Mouse (Mus musculus) adrenal gland, postnatal 14 days (tissue): ENCODE results near the gene Shc4. TPM values are rescaled to one million over a fixed set of nuclear protein-coding genes. Genes with fewer than 3 reads are reported as not detected.

Experiments
- DNase-seq: peaks from one replicate; pipeline ENCODE4 v3.0.0; 2021; ENCODE audit warnings: mixed read lengths
- long read RNA-seq, 2 experiments: library from polyadenylated mRNA; stranded (forward); transcript quantifications; one replicate each; pipeline ENCODE4 v2.0.0; 2021
- total RNA-seq: library from RNA; stranded (reverse); gene quantifications from 2 replicates; pipeline ENCODE4 v1.2.3, GENCODE M21; 2021

Shc4 gene
- 3.0 and 3.9 TPM in 2 replicates for total RNA-seq
- long read RNA-seq, experiment 1, partial matches to known transcripts, result 1 of 6 reads
- long read RNA-seq, experiment 1, other reads (novel, unspliced or antisense), result 5 of 6 reads
- long read RNA-seq, experiment 2, full-length matches to known transcripts, result 1 of 5 reads
- long read RNA-seq, experiment 2, partial matches to known transcripts, result 0 of 5 reads
- long read RNA-seq, experiment 2, other reads (novel, unspliced or antisense), result 4 of 5 reads

DNA sequence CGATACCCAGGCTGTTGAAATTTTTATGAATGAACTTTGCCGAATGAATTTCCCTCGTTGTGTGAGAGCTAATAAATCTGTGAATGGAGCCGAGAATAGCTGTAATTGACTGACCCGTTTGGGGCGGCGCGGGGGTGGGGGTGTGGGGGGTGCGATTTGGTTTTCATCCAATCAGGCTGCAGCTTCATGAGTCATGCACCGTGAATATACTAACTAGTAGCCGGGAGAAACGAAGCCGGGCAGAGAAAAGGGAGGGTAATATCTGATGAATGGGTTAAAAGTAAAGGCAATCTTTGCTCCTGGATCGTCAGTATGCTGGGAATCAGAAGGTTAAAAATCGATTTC, at the start of gene Shc4:
Gene Shc4 (minus strand): TSS at position 63 of the 345 bp plus-strand sequence.
- peak; percentile 52 for DNase-seq

DNA sequence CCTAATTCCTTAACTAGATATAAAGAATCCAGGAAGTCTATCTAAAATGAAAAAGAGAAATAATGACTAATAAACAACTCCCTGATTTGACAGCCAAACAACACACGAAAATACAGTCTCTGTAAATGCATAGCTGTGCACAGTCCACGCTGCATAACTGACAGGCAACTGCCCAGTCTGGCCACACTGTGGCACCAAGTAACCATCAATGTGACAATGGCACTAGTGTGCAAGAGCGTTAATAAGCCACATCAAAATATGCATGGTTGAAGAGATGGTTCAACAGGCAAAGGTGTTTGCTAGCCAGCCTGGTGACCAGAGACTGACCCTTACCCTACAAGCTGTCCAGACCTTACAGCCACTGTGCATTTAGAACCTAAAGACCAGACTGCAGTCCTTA, 41.1 kb upstream of the Shc4 start:
- peak; percentile 20 for DNase-seq

DNA sequence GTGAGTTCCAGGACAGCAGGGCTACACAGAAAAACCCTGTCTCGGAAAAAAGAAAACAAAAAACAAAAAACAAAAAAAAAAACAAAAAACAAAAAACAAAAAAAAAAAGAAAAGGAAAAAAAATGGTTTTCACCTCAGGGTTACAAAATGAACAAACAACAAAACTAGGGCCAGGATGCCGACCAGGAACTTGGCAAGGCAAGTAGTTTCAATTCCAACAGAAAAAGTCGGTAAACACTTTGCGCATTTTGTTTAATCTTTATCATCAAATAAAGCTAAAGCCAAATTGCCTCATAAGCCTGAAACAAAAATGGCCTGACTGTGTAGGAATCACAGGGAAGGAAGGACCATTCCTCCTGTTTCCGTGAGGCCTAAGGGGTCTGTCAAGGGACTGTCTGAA, 40.6 kb upstream of the Shc4 start:
- DNase-seq, result no peak

DNA sequence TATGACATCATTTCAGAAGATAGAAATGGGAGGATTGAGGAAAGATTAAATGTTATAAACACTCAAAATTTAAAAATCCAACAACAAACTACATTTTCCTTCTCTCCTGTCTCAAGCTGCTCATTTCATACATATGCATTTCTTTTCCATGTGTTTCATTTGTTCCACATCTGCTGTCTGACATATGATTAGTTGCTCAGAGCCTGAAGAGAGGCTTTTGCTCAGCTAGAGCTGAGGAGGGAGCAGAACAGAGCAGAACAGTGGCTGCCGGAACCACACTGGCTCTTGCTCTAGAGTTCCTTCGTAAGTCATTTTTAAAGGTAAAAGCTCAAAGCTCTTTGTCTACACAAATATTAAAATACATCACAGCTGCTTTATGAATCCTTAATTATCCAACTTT, 25.4 kb upstream of the Shc4 start:
- DNase-seq, result no peak

DNA sequence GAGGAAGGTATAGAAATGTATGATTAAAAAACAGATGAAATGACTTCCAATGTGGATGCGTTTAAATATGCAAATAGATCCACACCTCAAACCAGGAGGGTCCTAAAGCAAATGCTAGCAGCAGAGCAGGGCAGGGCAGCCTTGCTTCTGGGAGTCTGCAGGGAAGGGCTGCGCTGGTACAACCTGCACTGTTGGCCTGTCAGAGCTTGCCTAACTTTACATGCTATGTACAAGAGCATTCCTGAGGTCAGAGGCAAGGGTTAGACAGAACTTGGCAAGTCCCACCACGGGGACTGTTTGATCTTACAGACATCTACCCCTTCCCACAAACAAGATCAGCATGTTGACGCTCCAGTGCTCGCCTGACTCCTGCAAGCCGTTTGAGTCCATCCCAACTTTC, 15.4 kb upstream of the Shc4 start:
- no peak for DNase-seq

DNA sequence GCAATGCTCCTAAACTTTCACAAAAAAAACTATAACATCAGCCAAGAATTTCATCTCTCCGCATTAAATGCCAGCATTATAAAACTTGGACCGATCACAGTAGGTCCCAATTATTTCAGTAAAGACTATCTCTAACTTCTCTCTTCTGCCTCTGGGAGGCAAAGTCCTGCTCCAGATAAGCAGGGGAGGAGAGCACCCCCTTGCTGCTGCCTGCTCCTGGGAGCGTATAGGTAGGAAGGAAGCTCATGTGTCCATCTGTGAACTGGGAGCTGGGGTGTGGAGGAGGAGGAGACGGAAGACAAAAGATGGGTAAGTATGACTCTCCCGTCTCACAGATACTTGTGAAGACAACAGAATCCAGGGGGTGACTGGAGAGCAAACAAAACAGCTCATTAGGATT, 14.8 kb upstream of the Shc4 start:
- no peak for DNase-seq

DNA sequence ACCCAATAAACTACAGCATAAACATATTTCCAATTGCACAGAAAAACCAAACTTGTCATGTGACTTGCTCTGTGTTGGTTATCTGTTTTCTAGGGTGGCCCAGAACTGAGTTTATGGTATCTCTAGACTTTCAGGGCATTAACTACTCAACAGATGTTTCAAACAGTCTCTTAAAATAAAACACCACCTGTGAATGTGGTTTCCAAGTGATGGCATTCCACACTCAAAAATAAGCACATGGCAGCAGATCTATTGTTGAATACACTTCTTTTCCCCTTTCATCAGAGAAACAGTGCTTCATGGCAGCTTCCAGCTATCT, 12.0 kb upstream of the Shc4 start:
- DNase-seq, result no peak

DNA sequence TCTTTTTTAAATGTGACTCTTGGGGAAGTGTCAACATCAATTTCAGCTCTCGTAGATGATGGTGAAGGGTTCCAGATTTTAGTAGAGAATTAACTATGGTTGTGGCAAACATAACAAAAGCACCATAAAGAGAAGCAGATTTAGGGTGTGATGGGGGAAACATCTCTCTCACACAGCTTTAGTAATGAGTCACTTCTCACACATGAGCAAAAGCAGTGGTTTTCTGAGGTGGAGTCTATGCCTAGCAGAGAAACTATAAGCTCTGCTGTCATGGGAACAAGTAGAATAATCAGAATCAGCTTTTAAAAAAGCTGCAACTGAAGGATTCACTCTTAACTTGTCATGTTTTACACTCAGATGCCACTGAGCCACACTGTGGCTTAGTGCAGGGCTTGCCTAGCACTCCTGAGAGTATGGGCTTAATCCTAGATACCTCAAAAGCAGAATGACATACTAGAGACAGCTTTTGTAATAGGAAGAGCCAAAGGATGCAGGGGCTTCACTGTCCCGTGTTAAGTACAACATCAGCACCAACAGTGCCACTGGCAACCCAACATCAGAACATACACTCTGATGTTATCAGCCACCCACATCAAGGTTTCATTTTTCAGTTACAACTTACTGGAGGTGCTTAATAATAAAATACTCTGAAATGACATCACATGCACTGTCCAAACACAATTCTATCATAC, 11.5 kb upstream of the Shc4 start:
- no peak for DNase-seq

DNA sequence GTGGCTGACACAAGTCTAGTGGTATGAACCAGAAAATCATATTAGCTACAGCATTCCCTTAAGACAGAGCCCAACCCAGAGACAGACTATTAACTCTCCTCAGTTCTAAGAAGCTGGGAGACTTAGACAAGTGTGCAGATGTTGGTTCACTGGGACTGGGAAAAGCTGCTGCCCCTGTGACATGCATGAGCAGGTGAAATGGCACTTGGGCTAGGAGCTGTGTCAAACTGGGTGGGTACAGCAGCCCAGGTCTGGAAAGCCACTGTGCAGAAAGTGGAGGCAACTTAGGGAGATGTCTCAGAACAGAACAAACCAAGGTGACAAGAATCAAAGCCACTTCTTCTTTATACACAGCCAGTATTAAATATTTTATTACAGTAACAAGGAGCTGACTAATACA, 10.8 kb upstream of the Shc4 start:
- no peak for DNase-seq

DNA sequence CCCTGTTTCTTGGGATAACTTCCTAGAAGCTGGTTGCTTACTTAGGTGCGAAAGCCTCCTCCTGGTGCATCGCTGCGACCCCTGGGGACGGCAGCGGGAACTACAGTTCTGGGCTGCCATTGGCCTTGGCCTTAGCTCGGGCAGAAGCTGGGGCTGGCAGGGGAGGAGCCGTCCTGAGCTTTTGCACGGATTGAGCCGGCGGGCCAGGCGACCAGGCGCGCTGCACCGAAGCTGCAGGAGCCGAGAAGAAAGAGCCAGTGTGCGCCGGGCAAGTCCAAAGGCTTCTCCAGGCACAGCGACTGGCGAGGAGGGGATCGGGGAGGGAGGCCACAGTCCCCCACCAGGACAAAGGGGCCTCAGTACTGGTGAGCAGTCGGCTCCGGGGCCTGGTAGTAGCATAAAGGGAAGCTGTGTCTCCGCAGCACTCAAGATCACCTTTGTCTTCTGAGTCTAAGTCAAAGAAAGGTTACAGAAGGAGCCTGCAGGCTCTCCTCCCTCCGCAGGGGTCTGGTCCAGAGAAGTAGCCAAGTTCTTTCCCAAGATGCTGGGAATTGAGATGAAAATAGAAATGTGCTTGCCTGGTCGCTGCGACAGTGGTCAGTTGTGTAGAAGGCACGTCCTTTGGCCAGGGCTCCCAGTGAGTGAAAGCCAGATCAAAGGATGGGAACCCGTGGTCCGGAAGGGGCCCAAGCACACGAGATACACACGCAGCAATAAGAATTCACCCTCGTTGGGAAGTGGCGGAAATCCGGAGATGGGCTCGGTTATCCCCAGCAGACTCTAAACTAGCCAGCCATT, 8.0 kb upstream of the Shc4 start:
- peak; percentile 97 for DNase-seq

DNA sequence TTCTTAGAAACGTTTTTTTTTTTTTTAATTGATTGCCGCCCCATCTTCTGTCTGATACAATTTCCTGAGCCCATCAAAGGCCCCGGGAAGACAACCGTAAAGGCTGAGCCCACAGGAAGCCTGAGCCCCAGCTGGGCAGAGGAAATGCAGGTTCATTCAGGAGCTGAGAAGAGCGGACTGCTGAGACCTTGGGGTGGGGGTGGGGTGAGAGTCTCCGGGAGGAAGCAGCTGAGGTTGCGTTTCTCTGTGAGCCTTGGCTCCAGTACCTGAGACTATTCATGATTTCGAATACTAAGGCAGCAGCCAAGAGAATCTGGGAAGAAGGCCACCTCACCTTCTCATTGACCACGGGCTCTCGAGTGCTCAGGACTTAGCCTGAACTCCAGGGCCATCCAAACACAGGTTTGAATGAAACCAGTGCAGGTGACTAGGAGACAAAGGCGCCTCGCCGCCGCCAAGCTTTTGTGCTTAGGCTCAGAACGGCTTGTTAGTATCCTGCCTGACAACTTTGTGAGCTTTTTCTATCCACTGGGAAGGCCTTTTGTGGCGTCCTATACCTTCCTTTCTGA, 682 bp upstream of the Shc4 start:
- DNase-seq, result peak; percentile 30

DNA sequence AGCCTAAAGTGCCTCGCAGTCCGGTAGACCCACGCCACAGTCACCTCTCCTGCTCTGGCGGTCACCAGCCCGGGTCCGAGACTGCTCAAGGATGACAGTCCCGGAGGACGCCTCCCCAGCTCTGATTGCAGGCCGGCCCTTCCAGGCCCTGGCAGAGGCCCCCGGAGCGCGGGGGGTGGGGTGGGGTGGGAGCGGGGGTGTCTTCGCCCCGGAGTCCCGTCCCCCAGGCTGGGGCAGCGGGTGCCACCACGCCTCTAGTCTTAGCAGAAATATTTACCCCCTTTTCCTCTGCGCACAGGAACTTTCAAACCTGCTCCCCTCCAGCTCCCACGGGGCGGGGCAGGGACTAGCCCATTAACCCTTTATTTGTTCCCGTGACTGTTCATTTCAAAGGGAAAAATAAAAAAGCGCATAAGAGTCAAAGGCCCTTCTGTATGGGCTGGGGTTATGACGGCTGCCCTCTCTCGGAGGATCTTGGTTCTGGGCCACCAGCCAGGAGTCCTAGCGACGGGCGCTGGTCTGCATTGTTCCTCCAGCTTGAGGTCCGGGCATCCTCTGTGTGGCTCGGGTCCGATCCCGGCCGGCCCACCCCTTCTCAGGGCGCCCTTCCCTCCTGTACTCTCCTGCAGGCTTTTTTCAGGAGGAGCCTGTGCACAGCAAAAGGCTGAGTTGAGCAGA, 401 bp downstream of the Shc4 start:
- DNase-seq, result peak; percentile 71

DNA sequence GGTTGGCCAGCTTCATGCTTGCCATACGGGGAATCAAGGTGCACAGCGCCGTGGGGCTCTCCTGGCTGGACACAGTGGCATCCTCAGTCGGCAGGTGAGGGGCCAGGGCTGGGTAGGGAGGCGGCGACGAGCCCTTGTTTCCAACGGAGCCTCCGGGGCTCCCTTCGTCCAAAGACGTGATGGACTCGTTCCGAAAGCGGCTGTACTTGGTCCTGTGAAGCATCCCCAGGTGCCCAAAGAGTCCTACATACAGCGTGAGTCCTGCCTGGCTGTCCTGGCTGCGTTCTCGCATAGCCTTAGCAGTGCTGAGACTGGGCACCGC, 901 bp downstream of the Shc4 start:
- no peak for DNase-seq

DNA sequence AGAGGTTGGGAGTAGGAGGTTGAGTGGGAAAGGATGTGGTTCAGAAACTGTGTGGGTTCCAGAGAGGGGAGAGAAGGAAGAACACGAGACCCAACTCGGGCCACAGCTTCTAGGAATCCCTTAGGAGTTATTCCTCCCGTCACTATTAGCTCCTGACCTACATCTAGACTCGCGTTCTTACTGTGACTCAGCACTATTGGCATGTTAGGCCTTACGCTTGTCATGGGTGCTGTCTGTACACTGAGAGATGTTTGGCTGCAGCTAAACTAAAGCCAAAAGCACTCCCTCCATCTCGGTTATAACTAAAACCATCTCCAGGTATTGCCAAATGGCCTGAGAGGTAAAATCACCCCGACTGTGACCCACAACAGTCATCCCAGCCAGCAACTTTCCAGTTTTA, 7.3 kb downstream of the Shc4 start:
- peak; percentile 28 for DNase-seq

DNA sequence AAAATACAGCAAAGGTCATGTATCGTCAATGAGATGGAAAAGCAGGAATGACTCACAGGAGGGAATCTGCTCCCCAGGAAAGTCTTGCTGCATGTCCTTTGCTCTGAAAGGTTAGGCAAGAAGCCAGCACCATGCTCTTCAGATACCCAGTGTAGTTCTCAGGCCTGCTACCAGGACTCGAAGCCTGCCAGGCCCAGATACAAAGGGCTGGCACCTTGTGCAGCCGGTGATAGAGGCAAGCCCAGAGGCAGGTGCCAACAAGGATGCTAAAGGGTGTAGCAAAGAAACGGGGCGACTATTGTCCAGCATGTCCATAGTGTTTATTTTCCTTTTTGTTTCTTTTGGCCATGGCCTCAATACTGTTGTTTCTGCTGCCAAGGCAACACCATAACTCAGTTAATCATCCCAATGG, 17.4 kb downstream of the Shc4 start:
- DNase-seq, result peak; percentile 51

DNA sequence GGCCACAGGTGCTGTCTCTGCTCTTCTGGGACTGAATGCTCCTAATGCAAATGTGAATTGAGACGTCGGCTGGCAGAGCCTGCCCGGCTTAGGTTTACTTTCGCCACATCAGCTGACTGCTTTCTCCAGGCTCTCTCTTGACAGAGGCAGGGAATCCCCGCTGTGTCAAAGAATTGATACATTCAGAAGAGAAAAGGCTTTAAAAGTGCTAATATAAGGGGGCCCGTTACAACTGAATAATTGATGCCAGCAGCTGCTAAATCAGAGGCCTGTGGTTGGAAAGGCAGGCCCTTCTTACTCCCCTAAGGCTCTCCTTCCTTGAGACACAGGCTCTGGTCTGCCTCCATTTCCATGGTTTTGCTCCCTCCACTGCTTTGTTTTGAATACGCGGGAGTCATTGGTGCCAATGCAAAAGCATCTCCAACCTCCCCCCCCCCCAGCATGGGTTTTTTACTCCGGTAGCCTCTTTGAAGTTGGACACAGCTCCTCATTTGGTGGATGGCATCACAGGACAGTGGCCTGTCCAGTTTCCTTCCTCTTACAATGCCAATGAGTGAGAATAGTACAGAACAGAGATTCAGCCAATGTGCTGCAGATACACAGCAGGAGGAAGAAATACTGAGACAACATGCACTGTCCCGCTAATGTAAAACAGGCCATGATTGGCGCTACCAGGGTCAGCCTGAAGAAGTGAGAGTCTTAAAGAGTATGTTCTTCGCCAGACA, 18.9 kb downstream of the Shc4 start:
- DNase-seq, result no peak

DNA sequence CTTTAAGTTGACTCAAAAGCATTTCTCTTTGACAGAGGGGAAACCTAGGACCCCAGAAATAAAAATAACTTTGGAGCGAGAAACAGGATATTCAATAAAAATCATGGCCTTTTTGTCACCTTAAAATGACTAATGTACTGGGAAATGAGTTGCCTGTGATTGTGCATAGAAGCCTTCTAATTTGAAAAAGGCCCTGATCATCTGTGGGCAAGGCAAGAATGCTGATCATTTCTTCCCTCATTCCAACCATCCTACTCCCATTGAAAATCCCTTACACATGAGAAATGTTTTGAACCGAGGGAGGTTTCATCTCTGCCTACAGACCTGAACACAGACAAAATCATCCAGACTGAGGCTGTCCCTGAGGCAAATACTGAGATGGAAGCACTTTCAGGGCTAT, 21.1 kb downstream of the Shc4 start:
- DNase-seq, result no peak

DNA sequence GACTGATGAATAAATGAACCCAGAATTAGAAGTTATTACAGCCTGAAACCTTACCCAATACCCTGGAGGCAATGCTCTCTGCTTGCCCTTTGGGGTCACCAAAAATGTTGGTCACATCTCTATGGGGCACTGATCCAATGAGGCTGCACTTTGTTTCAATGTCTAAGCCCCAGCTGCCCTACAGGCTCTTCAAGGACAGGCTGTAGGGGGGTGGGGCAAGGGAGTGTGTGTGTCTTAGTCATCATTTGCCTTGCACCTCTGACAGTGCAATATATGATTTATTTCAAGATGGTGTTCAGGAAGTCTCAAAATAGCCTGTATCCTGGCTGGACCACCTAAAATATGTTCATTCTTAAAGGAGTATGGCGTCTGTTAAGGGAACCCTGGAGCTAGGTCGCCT, 22.3 kb downstream of the Shc4 start:
- peak; percentile 68 for DNase-seq

DNA sequence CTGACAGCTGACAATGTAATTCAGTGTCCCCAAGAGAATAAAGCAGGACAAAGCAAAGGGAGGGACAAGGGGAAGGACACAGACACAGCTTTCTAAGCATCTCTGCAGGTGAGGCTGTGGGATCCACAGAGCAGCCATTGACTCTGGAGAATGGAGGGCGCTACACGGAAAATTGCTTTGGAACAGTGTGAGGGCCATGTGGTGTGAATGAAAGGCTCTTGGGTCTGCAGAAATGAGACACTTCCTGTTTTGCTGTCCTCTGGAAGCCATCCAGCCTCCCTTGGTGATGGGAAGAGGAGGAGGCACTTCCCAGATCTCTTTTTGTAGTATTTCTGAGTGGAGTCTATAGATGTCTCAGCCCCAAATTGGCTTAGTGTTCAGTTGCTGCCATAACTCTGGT, 27.7 kb downstream of the Shc4 start:
- DNase-seq, result peak; percentile 50

DNA sequence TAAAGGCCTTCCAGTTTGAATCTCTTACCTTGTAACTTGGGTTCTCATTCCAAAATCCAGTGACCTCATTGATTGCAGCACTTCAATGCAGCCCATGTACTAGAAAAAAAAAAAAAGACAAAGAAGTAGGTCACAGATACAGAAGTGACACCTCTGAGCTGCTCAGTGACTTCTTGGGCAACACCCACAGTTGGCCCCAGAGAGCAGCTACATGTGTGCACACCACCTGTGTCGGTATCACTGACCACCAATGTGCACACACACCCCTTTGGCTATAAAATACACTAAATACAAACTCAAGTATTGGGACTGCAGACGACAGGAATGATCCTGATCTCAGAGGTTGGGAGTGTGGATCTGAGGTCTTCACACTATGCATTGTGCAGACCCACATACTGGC, 29.1 kb downstream of the Shc4 start:
- no peak for DNase-seq

DNA sequence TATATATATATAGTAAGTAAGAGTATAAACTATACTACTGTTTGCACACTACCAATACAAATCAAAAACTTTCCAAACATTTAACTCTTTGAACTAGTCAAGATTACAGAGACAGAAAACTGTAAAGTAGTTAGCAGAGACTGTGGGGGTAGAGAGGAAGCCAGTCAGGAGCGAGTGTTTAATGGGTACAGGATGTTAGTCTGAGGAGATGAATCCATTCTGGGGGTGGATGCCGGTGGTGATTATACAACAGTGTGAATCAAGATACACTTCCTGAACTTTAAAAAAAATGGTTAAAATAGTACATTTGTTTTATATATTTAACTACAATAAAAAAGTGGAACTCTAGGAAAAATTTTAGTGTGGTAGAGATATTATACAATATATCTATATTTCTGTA, 31.9 kb downstream of the Shc4 start:
- DNase-seq, result no peak

DNA sequence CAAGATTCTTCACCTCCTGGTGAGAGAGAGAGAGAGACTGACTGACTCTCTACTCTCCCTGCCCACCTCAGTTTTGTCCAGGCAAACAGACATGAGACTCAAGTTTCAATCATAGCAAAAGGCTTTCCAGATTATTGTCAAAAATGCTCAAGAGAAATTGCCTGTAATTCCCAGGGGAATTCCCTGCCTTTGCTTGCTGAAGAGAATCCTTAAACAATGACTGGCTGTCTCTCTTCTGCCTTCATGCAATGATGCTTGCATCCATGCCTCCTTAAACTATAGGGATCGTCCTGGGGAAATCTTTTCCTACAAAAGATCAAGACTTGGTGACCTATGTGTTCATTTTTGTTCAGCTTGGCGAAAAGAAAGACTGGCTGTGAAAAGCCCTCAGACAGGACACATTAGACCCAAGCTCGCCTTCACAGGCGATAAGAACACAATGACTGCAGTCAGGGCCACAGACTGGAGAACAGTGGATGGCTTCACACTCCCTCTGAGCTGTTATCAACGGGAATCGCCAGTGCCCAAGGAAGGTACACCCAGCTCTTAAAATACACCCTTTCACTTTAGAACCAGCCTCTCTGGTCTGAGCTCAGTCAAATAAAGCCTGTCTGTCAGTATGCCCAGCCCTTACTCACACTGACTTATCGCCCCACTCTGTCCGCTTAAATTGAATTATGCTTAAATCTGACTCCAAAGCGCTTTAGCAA, 38.4 kb downstream of the Shc4 start:
- no peak for DNase-seq
